Comparison of ENCODE assay signal across 16 mouse cellular contexts in genomic region chr14:55169021-55169855, GRCm38 (mm10). TPM values are rescaled to one million over a fixed set of nuclear protein-coding genes. Genes with fewer than 3 reads are reported as not detected.
"Had no signal": no experiment of that assay in that cellular context is flagged by ENCODE, and none has a peak within 500 bp of the region (broad histone marks: within the 10 kb centered on the region; RNA-seq: fewer than 3 reads in every experiment).

No protein-coding gene starts in this region.

- H3K4me3 ChIP-seq: limb, embryonic 15.5 days; liver, embryonic 12.5 days; midbrain, embryonic 13.5 days; myocyte; neural tube, embryonic 15.5 days had no signal

- H3K27me3 ChIP-seq: limb, embryonic 15.5 days; midbrain, embryonic 13.5 days; neural tube, embryonic 15.5 days had no signal

- H3K4me2 ChIP-seq: limb, embryonic 15.5 days; liver, embryonic 12.5 days; lung, embryonic 14.5 days had no signal

- H3K36me3 ChIP-seq: limb, embryonic 15.5 days; liver, embryonic 12.5 days; midbrain, embryonic 13.5 days; neural tube, embryonic 15.5 days had no signal

- H3K27ac ChIP-seq: limb, embryonic 15.5 days; liver, embryonic 12.5 days; macrophage; midbrain, embryonic 13.5 days; neural tube, embryonic 15.5 days had no signal

- H3K9ac ChIP-seq: limb, embryonic 15.5 days; liver, embryonic 12.5 days; lung, embryonic 14.5 days; neural tube, embryonic 15.5 days had no signal

- ATAC-seq: liver, embryonic 12.5 days; midbrain, embryonic 13.5 days had no signal

- DNase-seq: kidney, adult 8-10 months; kidney, postnatal 25 days; lung, embryonic 14.5 days; lung, postnatal 10 days; spleen, adult 18-20 months; thymus, adult 2 months; thymus, postnatal 36 days had no signal

- H3K9me3 ChIP-seq: limb, embryonic 15.5 days; liver, embryonic 12.5 days; midbrain, embryonic 13.5 days; neural tube, embryonic 15.5 days had no signal

- H3K4me1 ChIP-seq: liver, embryonic 12.5 days had no signal

RNA-seq across cellular contexts. Expression of gene Jph4, which starts 52.5 kb away (rescaled TPM):
- polyA plus RNA-seq: liver, embryonic 16.5 days; macrophage; myocyte had no signal

RNA-seq across cellular contexts. Expression of gene Dhrs2, which starts 52.6 kb away (rescaled TPM):
- polyA plus RNA-seq: limb, embryonic 11.5 days; liver, embryonic 12.5 days; liver, embryonic 16.5 days; macrophage; myocyte; neural tube, embryonic 11.5 days had no signal
